Mouse (Mus musculus) c-Kit-positive CD71-positive TER-119-negative erythroid progenitor cells, embryonic 14.5 days (primary cell): ENCODE data around the gene Onecut1.

Source experiments
- DNase-seq: peaks from one replicate; pipeline ENCODE4 v3.0.0-alpha.2; 2013; ENCODE audit warnings: low read depth

The Onecut1 gene

GRCm38 (mm10) chr9:74911430-74911829 is 49.7 kb downstream of the Onecut1 start:
- DNase-seq = no peak

- DNase-seq = no peak
These were observed 50.2 kb downstream of the Onecut1 start for GRCm38 (mm10) chr9:74911919-74912318.

GRCm38 (mm10) chr9:74912619-74913376 is 51.1 kb downstream of the Onecut1 start:
- no peak for DNase-seq

DNA sequence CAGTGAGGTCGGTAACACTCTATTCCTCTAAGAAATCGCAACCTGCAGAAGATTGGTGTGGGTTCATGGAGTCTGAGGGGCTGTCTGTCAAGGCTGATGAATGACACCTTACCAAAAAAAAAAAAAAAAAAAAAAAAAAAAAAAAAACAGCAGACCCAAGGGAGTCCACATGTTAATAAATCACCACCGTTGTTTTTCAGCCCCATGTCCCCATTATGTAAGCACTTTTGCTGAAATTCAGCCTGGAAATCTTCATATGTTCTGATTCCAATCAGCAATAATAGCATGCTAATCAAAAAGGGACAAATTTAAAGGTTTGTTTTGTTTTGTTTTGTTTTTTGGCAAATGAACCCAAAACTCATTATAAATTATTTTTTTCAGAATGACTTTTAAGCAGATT is 53.9 kb downstream of the Onecut1 start:
- DNase-seq = no peak

DNA sequence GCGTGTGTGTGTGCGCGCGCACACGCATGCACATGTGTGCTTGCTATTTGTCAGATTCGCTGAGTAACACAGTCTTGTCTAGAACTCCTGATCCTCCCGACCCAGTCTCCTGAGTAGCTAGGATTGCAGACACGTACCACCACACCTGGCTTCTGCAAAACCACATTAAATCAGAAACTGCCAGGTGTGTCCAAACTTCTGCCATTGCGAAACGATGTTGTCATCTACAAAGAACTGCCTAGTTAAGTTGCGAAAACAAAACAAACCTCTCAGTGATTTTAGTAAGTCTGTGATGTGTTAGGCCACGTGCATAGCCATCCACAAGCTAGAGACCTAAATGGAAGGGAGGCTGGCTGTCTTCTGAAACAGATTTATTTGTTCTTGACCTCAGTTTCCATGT is 58.7 kb downstream of the Onecut1 start:
- no peak for DNase-seq

GRCm38 (mm10) chr9:74921422-74921821 is 59.7 kb downstream of the Onecut1 start:
- no peak for DNase-seq

DNA sequence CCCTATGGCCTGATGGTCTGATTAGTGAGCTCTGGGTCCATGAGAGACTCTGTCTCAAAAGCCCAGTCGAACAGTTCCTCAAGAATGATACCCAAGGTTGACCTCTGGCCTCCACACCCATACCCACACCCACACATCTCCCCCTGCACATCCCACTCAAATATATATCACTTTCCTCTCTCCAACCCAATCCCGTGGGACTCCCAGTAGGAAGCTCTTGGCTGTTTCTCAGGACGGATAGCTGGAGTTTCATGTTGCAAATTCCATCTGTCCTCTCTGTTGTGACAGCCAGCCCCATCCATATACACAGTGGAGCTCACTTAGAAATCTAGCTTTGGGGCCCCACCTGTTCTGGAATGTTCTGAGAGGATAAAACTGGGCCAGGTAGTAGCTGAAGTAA is 61.2 kb downstream of the Onecut1 start:
- DNase-seq = no peak

DNA sequence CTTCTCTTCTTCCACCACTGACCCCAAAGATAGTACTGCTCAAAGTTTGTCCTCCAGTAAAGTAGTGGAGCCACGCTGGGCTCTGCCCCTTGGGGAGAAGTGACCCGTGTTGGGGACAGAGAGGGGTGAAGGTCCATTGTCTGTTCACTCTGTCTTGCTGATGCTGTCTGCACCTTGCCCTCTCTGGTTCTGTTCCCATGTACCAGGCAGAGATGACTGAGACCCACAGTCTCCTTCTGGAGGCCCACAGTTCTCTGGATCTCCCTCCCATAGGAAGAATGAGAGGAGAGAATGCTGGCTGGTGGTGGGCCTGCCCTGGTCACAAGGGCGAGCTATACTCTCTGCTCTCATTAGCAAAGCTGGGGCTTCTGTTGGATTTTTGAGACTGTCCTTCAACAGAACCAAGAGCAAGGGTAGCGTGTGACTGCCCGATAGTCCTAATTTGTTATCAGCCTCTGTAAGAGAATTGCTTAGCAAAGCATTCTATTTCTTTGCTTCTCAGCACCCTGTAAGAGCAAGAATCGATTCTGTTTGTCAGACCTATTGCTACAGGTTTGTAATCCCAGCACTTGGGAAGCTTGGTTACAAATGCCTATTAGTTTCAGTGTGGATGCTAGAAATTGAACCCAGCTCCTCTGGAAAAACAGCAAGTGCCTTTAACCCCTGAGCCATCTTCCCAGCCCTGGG is 61.7 kb downstream of the Onecut1 start:
- DNase-seq = no peak

GRCm38 (mm10) chr9:74925220-74925769 is 63.6 kb downstream of the Onecut1 start:
- DNase-seq = no peak

- no peak for DNase-seq
These were observed 68.3 kb downstream of the Onecut1 start for GRCm38 (mm10) chr9:74929981-74930423.

DNA sequence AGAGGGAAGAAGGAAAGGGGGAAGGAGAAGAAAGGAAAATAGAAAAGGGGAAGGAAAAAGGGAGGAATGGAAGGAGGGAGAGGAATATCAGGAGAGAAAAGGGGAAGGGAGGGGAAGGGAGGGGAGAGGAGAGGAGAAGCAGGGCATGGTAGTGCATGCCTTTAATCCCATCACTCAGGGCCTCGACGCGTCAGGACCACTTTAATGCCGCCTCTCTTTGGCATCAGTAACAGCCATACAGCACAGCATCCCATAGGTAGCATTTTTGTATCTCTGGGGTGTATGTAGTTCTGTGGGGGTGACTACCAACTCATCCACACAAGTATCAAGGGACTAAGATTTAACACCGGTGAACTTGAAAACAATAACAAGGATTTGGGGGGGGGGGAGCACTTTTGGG is 68.9 kb downstream of the Onecut1 start:
- DNase-seq = no peak

DNA sequence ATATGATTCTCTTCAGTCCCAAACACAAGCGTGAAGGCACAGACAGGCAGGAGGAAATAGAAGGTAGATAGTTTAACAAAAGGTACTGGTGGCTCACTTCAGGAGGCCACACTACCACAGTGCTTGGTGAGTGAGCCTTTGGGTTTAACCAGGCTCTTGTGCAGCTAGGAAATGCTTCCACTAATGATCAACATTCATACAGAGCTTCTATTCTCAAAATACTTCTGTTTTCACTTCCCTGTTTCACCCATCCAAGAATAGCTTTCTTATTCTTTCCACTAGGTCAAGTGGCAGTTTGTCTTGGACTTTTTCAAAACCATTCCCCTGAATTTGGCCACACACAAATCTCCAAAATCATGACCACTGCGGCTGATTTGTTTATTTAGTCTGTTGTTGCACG is 73.6 kb downstream of the Onecut1 start:
- no peak for DNase-seq

- DNase-seq = no peak
These were observed 76.0 kb downstream of the Onecut1 start for GRCm38 (mm10) chr9:74937761-74938160.

DNA sequence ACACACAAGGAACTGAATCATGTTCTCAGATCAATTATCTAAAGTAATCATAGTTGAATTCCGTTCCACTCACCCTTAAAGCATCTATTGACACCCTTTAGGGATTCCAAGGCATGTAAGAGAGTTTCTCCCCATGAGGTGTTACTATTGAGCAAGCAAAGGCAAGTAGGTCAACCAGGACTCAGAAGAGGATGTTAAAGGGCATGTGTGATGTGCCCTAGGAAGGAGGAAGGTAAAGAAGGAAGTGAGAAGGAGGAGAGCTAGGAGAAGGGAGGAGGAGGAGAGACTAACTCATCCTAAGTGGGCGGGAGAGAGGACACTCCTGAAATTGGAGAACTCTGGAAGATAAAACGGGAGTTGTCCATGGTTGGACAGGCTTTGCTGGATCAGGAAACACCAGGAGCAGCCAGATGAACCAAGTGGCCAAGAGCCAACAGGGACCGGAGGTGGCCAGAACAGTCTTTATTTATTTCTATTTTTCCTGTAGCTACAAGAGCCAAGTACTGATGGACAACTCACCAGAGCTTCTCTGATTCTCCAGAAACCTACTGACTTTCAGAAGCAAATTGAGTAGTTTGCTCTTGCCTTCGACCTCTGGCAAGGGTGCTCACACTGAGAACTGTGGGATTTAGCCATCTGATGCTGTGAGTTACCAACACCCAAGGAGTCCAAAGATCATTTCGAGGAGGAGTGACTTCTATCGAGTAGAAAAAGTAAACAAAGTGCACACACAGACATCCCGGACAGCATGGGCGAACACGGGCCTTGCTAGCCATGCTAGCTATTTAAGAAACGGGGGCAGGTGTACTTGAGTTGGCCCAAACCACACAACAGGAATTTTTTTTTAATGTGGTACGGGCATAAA is 77.2 kb downstream of the Onecut1 start:
- no peak for DNase-seq
